Mouse (Mus musculus) embryo, embryonic 10 days (tissue): ENCODE results near the gene Gm21969.

Experiments used
- DNase-seq: peaks from one replicate; pipeline ENCODE4 v3.0.0-alpha.2; 2015; ENCODE audit warnings: low spot score

Gm21969 gene

DNA sequence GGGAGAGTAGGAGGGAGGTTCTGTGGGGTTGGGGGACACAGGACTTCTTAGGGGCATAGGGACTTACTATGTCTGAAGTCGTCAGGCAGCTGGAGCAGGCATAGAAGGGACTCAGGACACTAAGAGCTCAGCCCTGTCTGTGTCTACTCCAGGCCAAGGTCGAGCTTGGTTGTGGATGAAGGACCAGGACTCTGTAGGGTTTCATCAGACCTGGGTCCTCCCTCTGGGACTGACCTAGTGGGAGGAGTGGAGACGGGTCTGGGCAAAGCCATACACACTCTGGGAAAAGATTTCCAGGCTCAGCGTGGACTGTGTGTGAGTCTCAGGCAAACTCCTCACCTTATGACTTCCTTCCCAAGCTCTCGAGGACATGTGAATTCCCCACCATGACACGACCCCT lies 16.8 kb downstream of the Gm21969 start:
- DNase-seq, result no peak

DNA sequence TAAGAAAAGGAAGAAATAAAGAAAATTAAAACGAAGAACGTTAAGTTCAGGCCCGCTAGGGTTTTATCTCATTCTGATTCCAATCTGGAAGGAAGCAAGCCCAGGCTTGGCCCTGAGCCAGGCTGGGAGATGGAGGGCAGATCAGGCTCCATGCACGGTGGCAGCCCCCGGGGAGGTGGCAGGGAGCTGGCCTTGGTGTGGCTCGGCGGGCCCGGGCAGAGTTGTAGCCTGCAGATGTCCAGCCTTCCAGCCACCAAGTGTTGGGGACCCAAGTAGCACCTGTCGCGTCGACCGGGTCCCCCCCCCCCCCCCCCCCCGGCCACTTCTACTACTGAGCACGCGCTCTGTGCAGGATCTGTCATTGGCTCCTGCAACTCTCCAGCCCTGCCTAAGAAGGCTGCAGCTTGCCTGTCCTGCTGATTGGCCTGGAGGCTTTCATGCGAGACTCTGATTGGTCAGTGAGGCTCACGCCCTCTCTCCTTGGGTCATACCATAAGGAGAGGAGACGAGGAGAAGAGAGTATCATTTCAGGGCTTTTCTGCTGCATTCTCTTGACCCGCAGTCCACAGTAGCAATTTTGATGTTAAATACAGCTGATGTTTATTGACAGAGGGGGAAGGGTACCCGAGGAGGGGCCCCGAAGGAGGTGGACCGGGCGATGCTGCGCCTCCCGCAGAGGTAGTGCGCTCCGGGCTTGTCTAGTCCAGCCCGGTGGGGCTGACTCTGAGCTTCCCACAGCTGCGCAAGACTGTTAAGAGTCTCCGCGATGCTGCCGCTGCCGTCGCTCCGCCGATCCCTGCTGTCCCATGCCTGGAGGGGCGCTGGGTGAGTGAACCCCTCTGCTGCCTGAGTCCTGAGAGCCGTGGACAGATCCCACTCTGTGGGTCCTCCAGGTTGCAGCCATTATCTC lies 19.6 kb downstream of the Gm21969 start, which contains the start of gene Aldh4a1:
Gene Aldh4a1 (plus strand): TSS at position 494 of the 910 bp plus-strand sequence.
- DNase-seq, result peak; percentile 97

DNA sequence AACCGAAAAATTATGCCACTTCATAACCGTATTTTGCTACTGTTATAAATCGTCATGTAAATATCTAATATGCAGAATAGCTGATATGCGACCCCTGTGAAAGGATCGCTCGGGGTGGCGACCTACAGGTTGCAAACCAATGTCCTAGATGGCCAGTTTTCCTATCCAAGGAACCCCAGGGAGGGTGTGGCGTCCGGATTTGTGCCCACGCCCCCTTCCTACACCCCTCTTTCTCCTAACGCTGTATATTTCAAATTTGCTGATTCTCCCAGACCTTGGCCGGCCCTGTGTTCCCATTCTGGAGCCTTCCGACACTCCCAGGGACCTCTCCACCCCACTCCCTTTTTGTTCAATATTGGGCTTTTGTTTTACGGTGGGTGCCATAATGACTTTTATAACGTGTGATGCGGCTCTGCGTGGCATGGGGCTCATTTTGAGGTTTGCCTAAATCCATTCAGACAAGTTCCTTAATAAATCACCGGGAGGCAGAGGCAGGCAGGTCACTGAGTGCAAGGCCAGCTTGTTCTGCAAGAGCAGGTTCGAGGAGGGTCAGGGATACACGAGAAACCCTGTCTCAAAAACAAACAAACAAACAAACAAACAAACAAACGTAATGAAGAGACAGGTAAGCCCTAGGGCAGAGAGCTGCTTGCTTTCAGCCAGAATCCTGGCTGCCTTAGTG lies 20.6 kb downstream of the Gm21969 start:
- DNase-seq, result no peak

DNA sequence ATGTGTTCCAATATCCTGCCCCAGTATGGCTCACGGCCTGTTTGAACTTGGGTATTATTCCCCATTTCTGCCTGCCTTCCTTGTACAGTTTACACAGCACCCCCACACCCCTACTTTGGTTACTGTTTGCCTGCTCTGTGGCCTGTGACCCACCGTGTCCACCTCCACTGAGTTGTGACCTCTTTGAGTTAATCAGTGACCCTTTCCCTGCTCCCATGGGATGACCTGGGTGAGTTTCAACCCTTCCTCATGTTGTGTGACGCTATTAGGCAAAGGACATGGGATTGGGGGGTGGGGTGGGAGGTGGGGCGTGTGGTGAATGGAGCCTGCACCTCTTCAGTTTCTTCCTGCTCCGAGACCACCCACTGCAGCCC lies 21.1 kb downstream of the Gm21969 start:
- no peak for DNase-seq

DNA sequence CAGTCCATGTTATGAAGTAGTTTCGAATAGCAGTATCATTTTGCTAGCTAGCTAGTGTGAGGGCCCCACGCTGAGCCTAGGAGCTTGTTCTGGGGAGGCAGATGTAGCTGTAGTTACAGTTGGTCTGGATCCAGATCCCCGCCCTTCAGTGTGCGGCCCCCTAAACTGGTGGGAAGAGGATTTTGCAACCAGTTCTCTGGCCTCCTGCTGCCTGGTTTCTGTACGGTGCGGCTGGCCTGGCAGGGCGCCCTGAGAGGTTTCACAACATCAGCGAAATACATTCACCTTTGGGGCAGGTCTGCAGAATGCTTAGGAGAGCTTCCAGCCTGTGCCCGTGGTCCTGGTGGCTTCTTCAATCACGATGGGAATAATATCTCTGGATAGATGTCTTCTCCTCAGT lies 21.7 kb downstream of the Gm21969 start:
- DNase-seq, result no peak

- DNase-seq, result no peak
Observed at GRCm38 (mm10) chr4:139627361-139627760, 24.4 kb downstream of the Gm21969 start.

DNA sequence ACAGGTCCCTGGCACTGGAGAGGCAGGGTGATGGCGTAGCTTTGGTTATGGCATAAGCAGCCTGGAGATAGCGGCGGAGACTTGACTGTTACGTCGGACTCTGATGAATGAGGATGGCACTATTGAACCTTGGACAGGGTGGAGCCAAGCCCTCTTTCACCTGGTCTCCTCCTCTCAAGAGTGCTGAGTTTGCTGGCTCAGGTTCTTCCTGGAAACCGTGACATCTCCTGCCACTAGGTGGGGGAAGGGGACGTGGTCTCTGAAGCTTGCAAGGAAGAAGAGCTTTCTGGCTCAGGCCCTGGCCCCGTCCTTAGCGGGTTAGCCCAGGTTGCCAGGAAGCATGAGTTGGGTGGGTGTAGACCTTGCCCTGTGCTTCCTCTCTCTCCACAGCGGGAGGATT lies 27.2 kb downstream of the Gm21969 start:
- no peak for DNase-seq

DNA sequence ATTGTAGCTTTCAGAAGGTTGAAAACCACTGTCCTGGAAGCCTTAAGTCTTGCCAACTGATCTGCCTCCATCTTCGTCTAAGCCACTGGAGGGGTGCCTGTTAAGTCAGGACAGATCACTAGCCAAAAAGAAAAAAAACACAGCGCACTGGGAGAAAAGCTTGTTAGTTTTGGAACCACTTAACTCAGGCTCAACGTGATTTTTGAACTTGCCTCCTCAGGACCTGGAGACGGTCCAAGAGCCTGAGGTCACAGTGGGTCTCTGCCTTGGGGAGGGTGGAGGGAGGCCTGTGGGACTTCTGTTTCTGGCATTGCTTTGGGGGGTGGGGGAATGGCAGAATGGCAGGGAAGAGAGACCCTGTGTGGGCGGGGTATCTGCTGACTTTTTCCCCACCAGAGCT lies 28.2 kb downstream of the Gm21969 start:
- no peak for DNase-seq

DNA sequence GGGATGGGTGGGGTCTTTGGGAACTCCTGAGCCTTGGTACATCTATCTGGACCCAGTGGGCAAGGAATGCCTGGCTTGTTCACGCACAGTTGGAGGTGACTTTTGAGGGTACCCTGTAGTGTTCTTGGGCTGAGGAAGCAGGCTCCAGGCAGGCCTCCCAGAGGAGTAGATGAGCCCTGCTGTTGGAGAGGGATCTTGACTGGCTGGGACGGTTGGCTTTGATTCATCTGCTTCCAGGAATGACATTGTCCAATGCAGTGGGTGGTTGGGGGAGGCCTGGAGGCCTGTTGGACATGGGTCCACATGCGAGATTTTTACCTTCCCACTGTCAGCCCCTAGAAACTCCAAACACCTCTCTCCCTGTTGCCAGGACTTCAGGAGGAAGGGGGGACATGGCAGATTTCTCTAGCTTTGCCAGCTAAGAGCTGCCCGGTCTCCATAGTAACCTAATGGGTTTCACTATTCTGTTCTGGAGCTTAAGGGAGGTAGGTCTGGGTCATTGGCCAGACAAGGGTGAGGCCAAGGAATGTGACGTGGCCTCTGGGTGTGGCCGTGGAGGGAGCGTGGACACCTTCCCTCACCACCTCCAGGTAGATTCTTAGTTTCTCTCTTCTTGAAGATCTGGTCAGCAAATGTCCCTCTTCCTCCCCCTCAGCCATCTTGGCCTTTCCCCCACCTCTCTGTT lies 28.7 kb downstream of the Gm21969 start:
- DNase-seq, result no peak

DNA sequence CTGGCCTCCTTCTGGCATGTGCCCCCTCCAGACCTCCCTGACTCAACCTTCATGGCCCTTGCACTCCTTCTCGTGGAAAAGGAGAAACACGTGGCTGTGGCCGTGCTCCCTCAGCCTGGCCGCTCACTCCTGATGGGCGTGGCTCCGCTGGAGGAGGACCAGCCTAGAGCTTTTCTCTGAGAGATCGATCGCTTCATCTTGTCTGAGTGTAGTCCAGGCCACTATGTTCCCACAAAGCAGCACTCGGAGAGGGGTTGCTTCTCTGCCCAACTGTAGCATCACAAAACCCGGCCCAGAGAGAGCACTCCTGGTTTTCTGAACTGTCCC lies 29.2 kb downstream of the Gm21969 start:
- no peak for DNase-seq

- peak; percentile 81 for DNase-seq
Observed at GRCm38 (mm10) chr4:139636373-139636772, 33.4 kb downstream of the Gm21969 start.

DNA sequence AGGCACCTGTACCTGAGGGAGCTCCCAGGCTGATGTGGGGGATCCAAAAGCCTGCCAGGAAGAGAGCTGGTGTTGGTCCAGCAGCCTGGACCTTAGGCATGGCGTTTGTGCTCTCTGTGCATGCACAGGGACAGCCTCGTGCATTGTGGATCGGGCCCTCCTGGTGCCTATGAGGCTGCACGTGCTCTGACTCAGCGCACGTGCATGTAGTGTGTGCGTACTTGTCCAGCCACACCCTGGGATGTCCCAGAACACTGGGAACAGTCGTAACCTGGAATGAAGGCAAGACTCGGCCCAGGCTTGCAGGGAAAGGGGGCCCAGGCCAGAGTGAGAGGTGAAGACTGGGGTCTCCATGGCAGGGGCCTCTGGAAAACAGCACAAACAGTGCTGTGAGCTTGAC lies 34.9 kb downstream of the Gm21969 start:
- no peak for DNase-seq

DNA sequence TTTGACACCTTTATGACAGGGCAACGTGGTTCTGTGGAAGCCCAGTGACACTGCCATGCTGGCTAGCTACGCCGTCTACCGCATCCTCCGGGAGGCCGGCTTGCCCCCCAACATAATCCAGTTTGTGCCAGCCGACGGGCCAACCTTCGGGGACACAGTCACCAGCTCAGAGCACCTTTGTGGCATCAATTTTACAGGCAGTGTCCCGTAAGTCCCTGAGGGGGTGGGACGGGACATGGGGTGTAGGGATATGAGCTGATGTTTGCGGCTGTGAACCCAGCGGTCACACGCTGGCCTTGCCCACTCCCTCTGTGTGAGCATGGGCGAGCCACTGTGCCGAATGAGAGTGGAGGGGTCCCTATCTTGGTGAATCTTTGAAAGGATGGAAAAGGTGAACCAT lies 35.4 kb downstream of the Gm21969 start:
- no peak for DNase-seq

- peak; percentile 37 for DNase-seq
Observed at GRCm38 (mm10) chr4:139639801-139640200, 36.8 kb downstream of the Gm21969 start.

- no peak for DNase-seq
Observed at GRCm38 (mm10) chr4:139640333-139640732, 37.3 kb downstream of the Gm21969 start.

GRCm38 (mm10) chr4:139640775-139641174 lies 37.8 kb downstream of the Gm21969 start:
- no peak for DNase-seq

DNA sequence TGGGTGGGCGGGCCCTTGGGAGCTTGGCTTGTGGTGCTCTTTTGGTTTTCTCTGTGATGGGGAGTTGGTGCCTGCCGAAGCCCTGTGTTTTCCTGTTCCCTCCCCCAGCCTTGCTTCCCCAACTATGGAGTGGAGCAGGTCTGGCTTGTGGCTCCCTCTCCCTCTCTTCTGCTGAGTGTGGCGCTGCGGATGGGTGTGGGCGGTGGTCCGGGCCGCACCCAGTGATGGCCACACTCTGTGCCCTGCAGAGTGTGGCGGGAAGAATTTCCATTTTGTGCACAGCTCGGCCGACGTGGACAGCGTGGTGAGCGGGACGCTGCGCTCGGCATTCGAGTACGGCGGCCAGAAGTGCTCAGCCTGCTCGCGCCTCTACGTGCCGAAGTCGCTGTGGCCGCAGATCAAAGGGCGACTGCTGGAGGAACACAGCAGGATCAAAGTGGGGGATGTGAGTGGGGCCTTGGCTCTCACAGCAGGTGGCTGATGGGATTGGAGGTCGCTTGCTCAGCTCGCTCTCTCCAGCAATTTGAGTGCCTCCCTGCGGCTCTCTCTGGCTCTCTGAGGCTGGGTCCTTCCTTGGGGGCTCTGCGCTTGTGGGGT lies 38.9 kb downstream of the Gm21969 start:
- DNase-seq, result peak; percentile 77

GRCm38 (mm10) chr4:139643972-139644371 lies 41.0 kb downstream of the Gm21969 start:
- peak; percentile 90 for DNase-seq

DNA sequence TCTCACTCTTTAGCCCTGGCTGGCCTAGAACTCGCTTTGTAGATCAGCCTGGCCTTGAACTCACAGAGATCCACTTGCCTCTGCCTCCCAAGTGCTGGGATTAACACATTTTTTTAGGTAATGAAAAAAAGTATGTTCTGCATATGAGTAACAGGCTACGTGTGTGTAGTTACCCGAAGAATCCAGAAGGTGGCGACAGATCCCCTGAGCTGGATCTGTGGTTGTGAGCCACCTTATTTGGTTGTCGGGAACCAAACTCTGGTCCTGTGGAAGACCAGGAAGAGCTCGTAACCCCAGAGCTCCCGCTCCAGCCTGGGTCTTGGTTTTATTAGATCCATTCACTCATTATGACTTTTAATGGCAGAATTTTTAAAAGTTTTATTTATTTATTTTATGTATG lies 43.9 kb downstream of the Gm21969 start:
- DNase-seq, result peak; percentile 36

- no peak for DNase-seq
Observed at GRCm38 (mm10) chr4:139650086-139650743, 47.2 kb downstream of the Gm21969 start.

DNA sequence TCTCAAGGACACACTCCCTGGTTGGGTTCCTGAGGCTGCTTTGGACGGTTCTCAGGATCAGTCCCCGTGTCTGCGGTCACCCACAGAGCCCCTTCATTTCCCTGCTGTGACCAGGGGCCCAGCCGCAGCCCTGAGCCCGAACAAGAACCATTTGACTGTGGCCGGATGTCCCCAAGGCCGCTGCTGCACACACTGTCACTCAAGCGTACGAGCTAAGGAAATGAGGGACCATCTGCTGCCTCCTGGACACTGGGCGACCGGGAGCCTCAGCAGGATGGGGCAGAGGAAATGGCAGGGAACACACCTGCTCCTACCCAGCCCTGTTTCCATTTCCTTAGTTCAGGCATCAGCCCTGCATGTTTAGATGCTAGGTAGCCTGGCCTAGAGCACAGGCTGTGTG lies 47.9 kb downstream of the Gm21969 start:
- no peak for DNase-seq

GRCm38 (mm10) chr4:139653238-139653637 lies 50.3 kb downstream of the Gm21969 start, which contains the start of gene Tas1r2:
Tas1r2 (plus strand) TSS chr4:139653538.
- no peak for DNase-seq
